7 mouse cellular contexts compared by ENCODE assay signal in genomic region chr3:37313371-37313770, GRCm38 (mm10). TPM values are rescaled to one million over a fixed set of nuclear protein-coding genes. Genes with fewer than 3 reads are reported as not detected.
DNase-seq lines count a peak whose midpoint lies in the region; ATAC-seq and TF ChIP-seq lines count a peak whose summit lies in the region.

No protein-coding gene starts in this region.

- ATAC-seq in lung, embryonic 14.5 days (ENCODE audit: insufficient read depth): no peak
- ATAC-seq in heart, embryonic 15.5 days (replicated peaks; ENCODE audit: insufficient number of reproducible peaks, insufficient read depth, low FRiP score, low read depth): no peak
- no peak for ATAC-seq in liver, embryonic 16.5 days (ENCODE audit: low read depth)
- no peak for ATAC-seq in stomach, embryonic 16.5 days (ENCODE audit: insufficient read depth, low FRiP score)

- no peak overlapping the region for H3K27ac ChIP-seq in lung, embryonic 14.5 days (ENCODE audit: low read depth)
- no peak overlapping the region for H3K27ac ChIP-seq in ES-E14 (ENCODE audit: insufficient read depth, low read depth, low read length, poor library complexity, severe bottlenecking)
- H3K27ac ChIP-seq in heart, embryonic 15.5 days: peak overlapping the region; percentile 27; the same call in 1 of the 2 replicates
- no peak overlapping the region; the same call in 1 of the 2 replicates for H3K27ac ChIP-seq in liver, embryonic 16.5 days (ENCODE audit: low read length)
- peak overlapping the region; percentile 35; the same call in 1 of the 2 replicates for H3K27ac ChIP-seq in stomach, embryonic 16.5 days (ENCODE audit: low read length)

- peak overlapping the region; percentile 88 for H3K9ac ChIP-seq in lung, embryonic 14.5 days
- H3K9ac ChIP-seq in ES-E14 (ENCODE audit: insufficient read depth, low read depth, low read length, poor library complexity, severe bottlenecking): no peak overlapping the region; the same call in 1 of the 2 replicates
- H3K9ac ChIP-seq in heart, embryonic 15.5 days: no peak overlapping the region; the same call in 1 of the 2 replicates
- peak overlapping the region; percentile 11; the same call in 1 of the 2 replicates for H3K9ac ChIP-seq in liver, embryonic 16.5 days (ENCODE audit: low read depth, low read length)
- H3K9ac ChIP-seq in stomach, embryonic 16.5 days (ENCODE audit: low read length): peak overlapping the region; percentile 51; the same call in 1 of the 2 replicates

- H3K9me3 ChIP-seq in lung, embryonic 14.5 days (ENCODE audit: low read depth, low read length): no peaks in the 10 kb centered on the region
- H3K9me3 ChIP-seq in ES-E14 (ENCODE audit: control insufficient read depth, insufficient read depth, low read depth, low read length): no peaks in the 10 kb centered on the region
- H3K9me3 ChIP-seq in heart, embryonic 15.5 days (replicated peaks): no peaks in the 10 kb centered on the region
- H3K9me3 ChIP-seq in liver, embryonic 16.5 days (replicated peaks; ENCODE audit: control insufficient read depth, low read length): no peaks in the 10 kb centered on the region
- H3K9me3 ChIP-seq in stomach, embryonic 16.5 days (replicated peaks; ENCODE audit: control insufficient read depth, low read length): no peaks in the 10 kb centered on the region

- H3K4me1 ChIP-seq in lung, embryonic 14.5 days (ENCODE audit: insufficient read depth): no peaks in the 10 kb centered on the region
- no peaks in the 10 kb centered on the region for H3K4me1 ChIP-seq in ES-E14 (ENCODE audit: control insufficient read depth in 2 of 2, insufficient read depth in 2 of 2, low read length in 2 of 2, poor library complexity in 1 of 2)
- H3K4me1 ChIP-seq in heart, embryonic 15.5 days (replicated peaks): peaks cover 14% of the 10 kb centered on the region; the same call in 1 of the 2 replicates
- H3K4me1 ChIP-seq in liver, embryonic 16.5 days (ENCODE audit: control insufficient read depth, low read depth, low read length): peaks cover 11% of the 10 kb centered on the region
- H3K4me1 ChIP-seq in stomach, embryonic 16.5 days (ENCODE audit: control insufficient read depth, insufficient read depth, low read length): peaks cover 9% of the 10 kb centered on the region; the same call in 1 of the 2 replicates

- peak; percentile 21 for DNase-seq in lung, embryonic 14.5 days
- DNase-seq in lung, adult 18-20 months: no peak
- no peak for DNase-seq in ES-E14 (ENCODE audit: low read depth, low spot score)
- DNase-seq in brain, adult 2 months (ENCODE audit: low read depth, low spot score): peak; percentile 91

- 45% methylated on average over 1 of the region's 1 CpGs for WGBS in lung, embryonic 14.5 days
- 23% methylated on average over 1 of the region's 1 CpGs for WGBS in heart, embryonic 15.5 days
- WGBS in liver, embryonic 16.5 days (ENCODE audit: insufficient replicate concordance): 10% methylated on average over 1 of the region's 1 CpGs
- WGBS in stomach, embryonic 16.5 days: 24% methylated on average over 1 of the region's 1 CpGs

- in situ Hi-C loops in ES-E14 (cut with MboI; ENCODE audit: low sequenced_read_pairs in 2 of 2, unreplicated experiment in 2 of 2): no loop called here

- H3K4me3 ChIP-seq in lung, embryonic 14.5 days (ENCODE audit: low read depth, low read length): peak overlapping the region; percentile 76
- H3K4me3 ChIP-seq in ES-E14 (ENCODE audit: insufficient read depth in 1 of 2, low read depth in 1 of 2, low read length in 2 of 2, poor library complexity in 1 of 2, severe bottlenecking in 1 of 2): peak overlapping the region; percentile 27 to 91
- H3K4me3 ChIP-seq in heart, embryonic 15.5 days: peak overlapping the region; percentile 96
- peak overlapping the region; percentile 92 for H3K4me3 ChIP-seq in liver, embryonic 16.5 days (ENCODE audit: low read depth, low read length)
- H3K4me3 ChIP-seq in stomach, embryonic 16.5 days (replicated peaks; ENCODE audit: low read length): peak overlapping the region; percentile 88

- peak overlapping the region; percentile 79 for H3K4me2 ChIP-seq in lung, embryonic 14.5 days
- H3K4me2 ChIP-seq in heart, embryonic 15.5 days: peak overlapping the region; percentile 86
- H3K4me2 ChIP-seq in liver, embryonic 16.5 days (ENCODE audit: low read depth, low read length): peak overlapping the region; percentile 95
- H3K4me2 ChIP-seq in stomach, embryonic 16.5 days (ENCODE audit: low read depth, low read length): peak overlapping the region; percentile 84

- TF ChIP-seq CTCF in lung, embryonic 14.5 days (IDR thresholded peaks at IDR 0.05; ENCODE audit: low read depth): no peak

- H3K36me3 ChIP-seq in lung, embryonic 14.5 days (ENCODE audit: insufficient read depth): no peaks in the 10 kb centered on the region
- no peaks in the 10 kb centered on the region for H3K36me3 ChIP-seq in ES-E14 (ENCODE audit: control insufficient read depth, insufficient read depth, low read length, poor library complexity, severe bottlenecking)
- H3K36me3 ChIP-seq in heart, embryonic 15.5 days: no peaks in the 10 kb centered on the region
- H3K36me3 ChIP-seq in liver, embryonic 16.5 days (ENCODE audit: control insufficient read depth, insufficient read depth): no peaks in the 10 kb centered on the region
- no peaks in the 10 kb centered on the region for H3K36me3 ChIP-seq in stomach, embryonic 16.5 days (ENCODE audit: control insufficient read depth, insufficient read depth, low read length)

- no peaks in the 10 kb centered on the region for H3K27me3 ChIP-seq in lung, embryonic 14.5 days (ENCODE audit: insufficient read depth, low read length)
- H3K27me3 ChIP-seq in heart, embryonic 15.5 days: no peaks in the 10 kb centered on the region
- no peaks in the 10 kb centered on the region for H3K27me3 ChIP-seq in liver, embryonic 16.5 days (ENCODE audit: control insufficient read depth, insufficient read depth, low read depth, low read length)
- no peaks in the 10 kb centered on the region for H3K27me3 ChIP-seq in stomach, embryonic 16.5 days (ENCODE audit: control insufficient read depth, insufficient read depth, low read length)

TF ChIP-seq in ES-E14, 5 proteins besides CTCF, POLR2A, EP300 and RAD21:
- no peak for TF ChIP-seq HCFC1 (IDR thresholded peaks at IDR 0.05; ENCODE audit: borderline replicate concordance, insufficient read depth, low read length)
- TF ChIP-seq MAFK (IDR thresholded peaks at IDR 0.05; ENCODE audit: insufficient read depth, low read depth, low read length): no peak
- no peak for TF ChIP-seq ZC3H11A (IDR thresholded peaks at IDR 0.05; ENCODE audit: borderline replicate concordance, low read depth, low read length)
- no peak for TF ChIP-seq ZNF384 (IDR thresholded peaks at IDR 0.05; ENCODE audit: low read depth, low read length)
- no peak for TF ChIP-seq CHD2 (IDR thresholded peaks at IDR 0.05; ENCODE audit: low read depth, low read length)

RNA-seq across cellular contexts. Expression of gene Cetn4, which starts 0.9 kb away (rescaled TPM):
- 2.6 TPM in 2 replicates for polyA plus RNA-seq in lung, embryonic 14.5 days (2014; fragmentation: Nextera tagmentation; extraction: Ambion mirVana)
- 0.16 and 0.22 TPM in 2 replicates for total RNA-seq in ES-E14 (2012; rRNA removed)
- polyA plus RNA-seq in heart, embryonic 15.5 days (2015; fragmentation: Nextera tagmentation; extraction: Ambion mirVana): 1.1 and 1.9 TPM in 2 replicates
- 0.95 and 1.1 TPM in 2 replicates for polyA plus RNA-seq in liver, embryonic 16.5 days (2015; fragmentation: Nextera tagmentation; extraction: Ambion mirVana)
- 2.5 and 3.0 TPM in 2 replicates for polyA plus RNA-seq in stomach, embryonic 16.5 days (2015; fragmentation: Nextera tagmentation; extraction: Ambion mirVana)

RNA-seq across cellular contexts. Expression of gene Bbs12, which starts 1.0 kb away (rescaled TPM):
- polyA plus RNA-seq in lung, embryonic 14.5 days (2014; fragmentation: Nextera tagmentation; extraction: Ambion mirVana): 8.6 and 10.8 TPM in 2 replicates
- total RNA-seq in ES-E14 (2012; rRNA removed): 5.7 and 7.1 TPM in 2 replicates
- 4.5 and 4.7 TPM in 2 replicates for polyA plus RNA-seq in heart, embryonic 15.5 days (2015; fragmentation: Nextera tagmentation; extraction: Ambion mirVana)
- polyA plus RNA-seq in liver, embryonic 16.5 days (2015; fragmentation: Nextera tagmentation; extraction: Ambion mirVana): 2.0 and 2.2 TPM in 2 replicates
- polyA plus RNA-seq in stomach, embryonic 16.5 days (2015; fragmentation: Nextera tagmentation; extraction: Ambion mirVana): 5.6 and 6.5 TPM in 2 replicates

RNA-seq across cellular contexts. Expression of gene Fgf2, which starts 34.8 kb away (rescaled TPM):
- polyA plus RNA-seq in lung, embryonic 14.5 days (2014; fragmentation: Nextera tagmentation; extraction: Ambion mirVana): 2.9 and 4.1 TPM in 2 replicates
- 0.26 and 0.45 TPM in 2 replicates for total RNA-seq in ES-E14 (2012; rRNA removed)
- 1.4 and 2.1 TPM in 2 replicates for polyA plus RNA-seq in heart, embryonic 15.5 days (2015; fragmentation: Nextera tagmentation; extraction: Ambion mirVana)
- 0.15 and 0.73 TPM in 2 replicates for polyA plus RNA-seq in liver, embryonic 16.5 days (2015; fragmentation: Nextera tagmentation; extraction: Ambion mirVana)
- 2.0 and 2.3 TPM in 2 replicates for polyA plus RNA-seq in stomach, embryonic 16.5 days (2015; fragmentation: Nextera tagmentation; extraction: Ambion mirVana)

Comparison
In these comparisons a context has a peak if more than half of its experiments do, and no peak if none do; other contexts are left out.
1. DNase-seq: peak in lung, embryonic 14.5 days (single experiment) and brain, adult 2 months (single experiment); none in lung, adult 18-20 months (0 of 2) and ES-E14 (single experiment).
2. H3K27ac ChIP-seq: peak in heart, embryonic 15.5 days (single experiment) and stomach, embryonic 16.5 days (single experiment); none in lung, embryonic 14.5 days (single experiment), ES-E14 (single experiment) and liver, embryonic 16.5 days (single experiment).
3. H3K9ac ChIP-seq: peak in lung, embryonic 14.5 days (single experiment), liver, embryonic 16.5 days (single experiment) and stomach, embryonic 16.5 days (single experiment); none in ES-E14 (single experiment) and heart, embryonic 15.5 days (single experiment).
4. Peak in every context shown above with its lines, with median percentiles within 50 percentile points of each other: H3K4me2 ChIP-seq and H3K4me3 ChIP-seq.